Mouse (Mus musculus) midbrain, embryonic 11.5 days (tissue): Measurements from ENCODE around the gene Lin52. TPM values are rescaled to one million over a fixed set of nuclear protein-coding genes. Genes with fewer than 3 reads are reported as not detected.
A peak's percentile ranks its signal among the peaks of the same experiment; 100 is the strongest.

Experiments
- ATAC-seq: fragments of 200-750 bp; cut with Nextera tagmentation; 2 replicates; pipeline ENCODE4 v1.8.0; 2017; ENCODE audit warnings: moderate TSS enrichment, moderate library complexity; ENCODE audit not compliant: low FRiP score
- DNase-seq: peaks from one replicate; pipeline ENCODE4 v3.0.0; 2015; ENCODE audit warnings: low spot score; ENCODE audit errors: missing footprints
- H3K27ac ChIP-seq: fragments of 300-500 bp; sonication (generic); 2 replicates; pipeline ENCODE4 v1.5.1; 2014; ENCODE audit warnings: low read depth, low read length
- H3K27me3 ChIP-seq: fragments of 300-500 bp; sonication (generic); 2 replicates; pipeline ENCODE4 v1.6.1; 2014; ENCODE audit warnings: mild to moderate bottlenecking, low read length, moderate library complexity, mixed read lengths; ENCODE audit not compliant: control insufficient read depth, insufficient read depth
- H3K36me3 ChIP-seq: fragments of 300-500 bp; sonication (generic); 2 replicates; pipeline ENCODE4 v1.6.1; 2014; ENCODE audit warnings: mild to moderate bottlenecking, low read length, moderate library complexity, mixed read lengths; ENCODE audit not compliant: control insufficient read depth, insufficient read depth
- H3K4me1 ChIP-seq: fragments of 300-500 bp; sonication (generic); 2 replicates; pipeline ENCODE4 v1.6.1; 2014; ENCODE audit warnings: low read length; ENCODE audit not compliant: control insufficient read depth, insufficient read depth
- H3K4me2 ChIP-seq: fragments of 300-500 bp; sonication (generic); 2 replicates; pipeline ENCODE4 v1.6.1; 2014; ENCODE audit warnings: mild to moderate bottlenecking, moderate library complexity
- H3K4me3 ChIP-seq: fragments of 300-500 bp; sonication (generic); 2 replicates; pipeline ENCODE4 v1.5.1; 2014; ENCODE audit warnings: low read depth, low read length
- H3K9ac ChIP-seq: fragments of 300-500 bp; sonication (generic); 2 replicates; pipeline ENCODE4 v1.6.1; 2014; ENCODE audit warnings: low read length
- H3K9me3 ChIP-seq: fragments of 300-500 bp; sonication (generic); 2 replicates; pipeline ENCODE4 v1.6.1; 2016; ENCODE audit warnings: low read length; ENCODE audit not compliant: control insufficient read depth
- WGBS: fragments of 180-500 bp; shearing (Covaris S2); extraction: QIAGEN DNeasy Blood & Tissue Kit; methylation state at CpG from one replicate; pipeline ENCODE4 v1.1.7; 2014; 5-methylcytosine and 5-hydroxymethylcytosine counted together
- polyA plus RNA-seq: library from polyadenylated mRNA; unstranded; fragments of >200 nt; fragmentation: Nextera tagmentation; extraction: Ambion mirVana; gene quantifications from 2 replicates; pipeline ENCODE4 v1.2.1, GENCODE M21; 2014

Gene Lin52
- polyA plus RNA-seq, 1 experiment from 2014 or later, result 42.2 TPM

- WGBS, result 33% methylated on average over 18 of the region's 18 CpGs
- no peaks in the 10 kb centered on the region; the same call in 1 of the 2 replicates for H3K36me3 ChIP-seq
- H3K27me3 ChIP-seq, result no peaks in the 10 kb centered on the region
- no peak overlapping the region for H3K27ac ChIP-seq
- peak overlapping the region; percentile 41 for H3K4me3 ChIP-seq
- ATAC-seq (no peak), DNase-seq (no peak)
- H3K4me2 ChIP-seq, result peak overlapping the region; percentile 77
- H3K4me1 ChIP-seq, result peaks cover 4% of the 10 kb centered on the region; the same call in 1 of the 2 replicates
- H3K9ac ChIP-seq, result peak overlapping the region; percentile 74
- no peaks in the 10 kb centered on the region for H3K9me3 ChIP-seq
These were observed 33.7 kb upstream of the Lin52 start for GRCm38 (mm10) chr12:84417605-84417922.

DNA sequence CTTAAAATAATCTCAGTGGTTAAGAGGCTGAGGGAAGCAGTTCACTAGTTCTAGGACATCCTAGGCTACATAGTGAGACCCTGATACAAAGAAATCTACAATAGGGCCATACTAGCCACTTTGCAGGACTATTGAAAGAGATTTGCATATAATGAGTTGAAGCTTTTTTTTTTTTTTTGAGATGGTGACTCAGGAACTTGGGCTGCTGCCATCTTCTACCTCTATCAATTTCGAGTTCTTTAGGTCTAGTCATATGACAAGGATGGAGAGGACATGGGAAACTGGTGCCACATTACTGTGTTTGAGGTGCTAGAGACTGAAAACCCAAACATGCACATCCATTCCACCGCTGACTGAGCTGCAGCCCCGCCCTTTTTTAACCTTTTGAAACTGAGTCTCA is 27.2 kb upstream of the Lin52 start:
- Histone ChIP-seq H3K9me3 (no peaks in the 10 kb centered on the region), H3K4me3 (no peak overlapping the region), H3K4me1 (no peaks in the 10 kb centered on the region), H3K36me3 (no peaks in the 10 kb centered on the region), H3K4me2 (no peak overlapping the region), H3K27me3 (no peaks in the 10 kb centered on the region), H3K9ac (no peak overlapping the region), H3K27ac (no peak overlapping the region)
- ATAC-seq (no peak), DNase-seq (no peak)
- 50% methylated on average over 3 of the region's 3 CpGs for WGBS

DNA sequence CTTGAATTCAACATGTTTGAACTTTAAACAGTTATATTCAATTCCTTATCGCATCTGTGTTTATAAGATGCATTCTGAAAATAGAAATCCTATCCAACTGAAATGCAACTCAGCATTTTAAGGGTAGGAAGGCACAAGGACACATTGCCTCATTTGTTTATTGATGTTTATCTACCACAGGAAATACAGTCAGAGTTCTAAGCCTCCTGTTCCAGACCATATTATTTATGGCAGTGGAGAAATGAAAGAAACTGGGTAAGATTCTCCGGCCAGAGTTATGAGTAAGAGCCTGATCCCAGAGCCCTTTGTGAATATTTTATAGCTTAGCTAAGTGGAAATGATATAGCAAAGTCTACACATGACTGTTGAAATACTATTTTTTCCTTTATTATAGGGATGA is 21.4 kb upstream of the Lin52 start:
- H3K4me1 ChIP-seq, result no peaks in the 10 kb centered on the region

DNA sequence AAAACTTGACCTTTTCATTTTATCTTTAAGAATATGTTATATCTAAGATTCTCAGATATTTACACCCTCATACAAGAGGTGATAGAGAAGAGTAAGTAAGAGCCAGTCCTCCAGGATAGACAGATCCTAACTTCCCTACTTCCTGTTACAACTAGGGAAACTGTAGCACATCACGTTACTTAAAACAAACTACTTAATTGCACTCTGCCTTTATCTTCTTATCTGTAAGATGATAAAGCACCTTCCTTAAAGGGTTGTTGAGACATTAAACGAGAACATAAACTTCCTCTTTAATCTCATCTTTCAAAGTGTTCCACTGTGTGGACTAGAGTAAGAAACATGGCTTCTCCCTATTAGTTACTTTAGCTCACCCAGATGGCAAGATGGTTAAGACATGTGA is 12.5 kb upstream of the Lin52 start:
- no peaks in the 10 kb centered on the region for H3K4me1 ChIP-seq
- H3K27ac ChIP-seq, result no peak overlapping the region
- H3K4me2 ChIP-seq, result no peak overlapping the region
- H3K27me3 ChIP-seq, result no peaks in the 10 kb centered on the region
- H3K9me3 ChIP-seq, result no peaks in the 10 kb centered on the region
- WGBS, result 80% methylated on average over 2 of the region's 2 CpGs
- ATAC-seq, result no peak
- no peak overlapping the region for H3K4me3 ChIP-seq
- H3K9ac ChIP-seq, result no peak overlapping the region
- no peaks in the 10 kb centered on the region for H3K36me3 ChIP-seq
- no peak for DNase-seq

More for the DNA sequence above, 21.4 kb upstream of the Lin52 start:
- H3K4me2 ChIP-seq, result no peak overlapping the region
- no peak overlapping the region for H3K4me3 ChIP-seq
- no peaks in the 10 kb centered on the region for H3K36me3 ChIP-seq
- WGBS, result 95% methylated on average over 2 of the region's 2 CpGs
- H3K9ac ChIP-seq, result no peak overlapping the region
- H3K27ac ChIP-seq, result no peak overlapping the region
- no peak for DNase-seq
- ATAC-seq, result no peak
- no peaks in the 10 kb centered on the region for H3K9me3 ChIP-seq
- no peaks in the 10 kb centered on the region for H3K27me3 ChIP-seq

DNA sequence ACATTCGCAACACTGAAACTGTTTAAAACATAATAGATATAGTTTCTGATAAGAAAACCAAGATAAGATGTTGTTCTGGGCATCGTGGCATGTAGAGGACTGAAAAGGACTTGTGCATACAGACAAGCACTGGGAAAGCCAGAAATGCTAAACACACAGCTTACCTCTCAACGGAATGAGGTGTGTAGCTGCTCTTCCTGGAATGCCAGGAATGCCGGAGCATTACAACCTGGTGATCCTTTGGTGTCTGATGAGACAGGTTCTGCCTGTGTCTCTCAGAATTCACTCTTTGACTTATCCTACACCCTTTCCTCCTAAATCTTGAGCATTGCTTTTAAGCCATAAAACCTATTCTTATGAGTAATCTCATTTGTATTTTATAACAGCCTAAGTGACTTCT is 8.7 kb upstream of the Lin52 start:
- H3K27me3 ChIP-seq, result no peaks in the 10 kb centered on the region
- DNase-seq (no peak), ATAC-seq (no peak)
- H3K36me3 ChIP-seq, result no peaks in the 10 kb centered on the region
- no peak overlapping the region for H3K27ac ChIP-seq
- WGBS, result 72% methylated on average over 4 of the region's 4 CpGs
- H3K4me1 ChIP-seq, result no peaks in the 10 kb centered on the region
- no peak overlapping the region for H3K4me3 ChIP-seq
- no peak overlapping the region for H3K4me2 ChIP-seq
- no peaks in the 10 kb centered on the region for H3K9me3 ChIP-seq
- H3K9ac ChIP-seq, result no peak overlapping the region

- Histone ChIP-seq H3K4me1 (peaks cover 11% of the 10 kb centered on the region), H3K4me2 (no peak overlapping the region), H3K9ac (no peak overlapping the region), H3K4me3 (no peak overlapping the region), H3K27ac (no peak overlapping the region), H3K27me3 (no peaks in the 10 kb centered on the region), H3K36me3 (no peaks in the 10 kb centered on the region), H3K9me3 (no peaks in the 10 kb centered on the region)
- no peak for ATAC-seq
- no peak for DNase-seq
- 87% methylated on average over 1 of the region's 1 CpGs for WGBS
These were observed 3.8 kb upstream of the Lin52 start for GRCm38 (mm10) chr12:84447386-84447785.

- no peak for DNase-seq
- H3K9me3 ChIP-seq, result no peaks in the 10 kb centered on the region
- peaks cover 11% of the 10 kb centered on the region for H3K4me1 ChIP-seq
- no peak overlapping the region for H3K9ac ChIP-seq
- H3K27ac ChIP-seq, result no peak overlapping the region
- no peaks in the 10 kb centered on the region for H3K36me3 ChIP-seq
- no peak overlapping the region for H3K4me2 ChIP-seq
- H3K4me3 ChIP-seq, result no peak overlapping the region
- no peak for ATAC-seq
- 81% methylated on average over 6 of the region's 6 CpGs for WGBS
- no peaks in the 10 kb centered on the region for H3K27me3 ChIP-seq
These were observed 3.0 kb upstream of the Lin52 start for GRCm38 (mm10) chr12:84448181-84448580.

DNA sequence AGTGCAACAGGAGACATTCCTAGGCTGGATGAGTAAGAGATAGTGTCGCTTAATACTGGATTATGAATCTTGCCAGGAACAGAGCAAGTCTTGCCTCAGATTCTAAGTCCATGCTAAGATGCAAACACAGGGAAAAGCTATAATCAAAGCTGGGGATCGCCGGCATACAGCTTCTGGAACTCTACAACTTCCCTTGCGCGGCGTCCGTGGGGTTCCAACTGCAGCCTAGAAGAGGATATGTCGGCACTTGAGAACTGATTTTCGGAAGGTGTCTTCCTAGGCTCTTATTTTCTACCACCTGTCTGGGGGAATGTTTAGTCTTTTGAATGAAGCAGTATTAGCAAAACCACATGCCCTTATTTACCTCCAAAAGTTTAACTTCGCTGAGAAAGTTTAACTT is 1.3 kb upstream of the Lin52 start:
- Histone ChIP-seq H3K9ac (peak overlapping the region; percentile 55; the same call in 1 of the 2 replicates), H3K27me3 (no peaks in the 10 kb centered on the region), H3K4me2 (peak overlapping the region; percentile 83), H3K9me3 (no peaks in the 10 kb centered on the region), H3K4me1 (peaks cover 11% of the 10 kb centered on the region), H3K4me3 (no peak overlapping the region), H3K36me3 (no peaks in the 10 kb centered on the region), H3K27ac (no peak overlapping the region)
- WGBS, result 52% methylated on average over 10 of the region's 10 CpGs
- DNase-seq, result no peak
- ATAC-seq, result no peak

GRCm38 (mm10) chr12:84450351-84450717 is 888 bp upstream of the Lin52 start:
- Histone ChIP-seq H3K9ac (peak overlapping the region; percentile 55), H3K36me3 (no peaks in the 10 kb centered on the region), H3K27me3 (no peaks in the 10 kb centered on the region), H3K9me3 (no peaks in the 10 kb centered on the region), H3K4me1 (peaks cover 11% of the 10 kb centered on the region), H3K4me3 (peak overlapping the region; percentile 73), H3K4me2 (peak overlapping the region; percentile 83), H3K27ac (no peak overlapping the region)
- ATAC-seq, result no peak
- no peak for DNase-seq
- WGBS, result under 1% methylated on average over 6 of the region's 6 CpGs

- H3K36me3 ChIP-seq, result no peaks in the 10 kb centered on the region
- ATAC-seq (no peak), DNase-seq (no peak)
- WGBS, result 3% methylated on average over 11 of the region's 11 CpGs
- peak overlapping the region; percentile 73 for H3K4me3 ChIP-seq
- H3K27ac ChIP-seq, result no peak overlapping the region
- H3K27me3 ChIP-seq, result no peaks in the 10 kb centered on the region
- H3K9ac ChIP-seq, result peak overlapping the region; percentile 79
- H3K4me1 ChIP-seq, result peaks cover 11% of the 10 kb centered on the region
- no peaks in the 10 kb centered on the region for H3K9me3 ChIP-seq
- H3K4me2 ChIP-seq, result peak overlapping the region; percentile 94
These were observed 579 bp downstream of the Lin52 start for GRCm38 (mm10) chr12:84451801-84452200.
